Mouse (Mus musculus) lung, embryonic 16.5 days (tissue): Measurements from ENCODE around the gene Ctdspl. TPM values are rescaled to one million over a fixed set of nuclear protein-coding genes. Genes with fewer than 3 reads are reported as not detected.
A peak's percentile ranks its signal among the peaks of the same experiment; 100 is the strongest.

Source experiments
- ATAC-seq: fragments of 200-750 bp; cut with Nextera tagmentation; 2 replicates; pipeline ENCODE4 v1.8.0; 2017; ENCODE audit warnings: low read depth, mild to moderate bottlenecking, moderate library complexity
- H3K27ac ChIP-seq: fragments of 300-500 bp; sonication (generic); 2 replicates; pipeline ENCODE4 v1.5.1; 2014; ENCODE audit warnings: mild to moderate bottlenecking, control low read depth, low read length
- H3K27me3 ChIP-seq: fragments of 300-500 bp; sonication (generic); 2 replicates; pipeline ENCODE4 v1.6.1; 2014; ENCODE audit warnings: low read depth, low read length, mixed read lengths; ENCODE audit not compliant: control insufficient read depth, insufficient read depth
- H3K36me3 ChIP-seq: fragments of 300-500 bp; sonication (generic); 2 replicates; pipeline ENCODE4 v1.6.1; 2014; ENCODE audit warnings: low read length; ENCODE audit not compliant: control insufficient read depth, insufficient read depth
- H3K4me1 ChIP-seq: fragments of 300-500 bp; sonication (generic); replicated peaks from 2 replicates; pipeline ENCODE4 v1.6.1; 2014; ENCODE audit warnings: low read length, mixed read lengths; ENCODE audit not compliant: control insufficient read depth, insufficient read depth
- H3K4me2 ChIP-seq: fragments of 300-500 bp; sonication (generic); 2 replicates; pipeline ENCODE4 v1.6.1; 2014; ENCODE audit warnings: low read depth, low read length, control low read depth
- H3K4me3 ChIP-seq: fragments of 300-500 bp; sonication (generic); 2 replicates; pipeline ENCODE4 v1.5.1; 2014; ENCODE audit warnings: mild to moderate bottlenecking, low read length, control low read depth
- H3K9ac ChIP-seq: fragments of 300-500 bp; sonication (generic); 2 replicates; pipeline ENCODE4 v1.6.1; 2014; ENCODE audit warnings: low read length, control low read depth
- H3K9me3 ChIP-seq: fragments of 300-500 bp; sonication (generic); 2 replicates; pipeline ENCODE4 v1.6.1; 2016; ENCODE audit warnings: low read length; ENCODE audit not compliant: control insufficient read depth
- WGBS: fragments of 180-500 bp; shearing (Covaris S2); extraction: QIAGEN DNeasy Blood & Tissue Kit; methylation state at CpG from one replicate; pipeline ENCODE4 v1.1.7; 2014; 5-methylcytosine and 5-hydroxymethylcytosine counted together
- polyA plus RNA-seq: library from polyadenylated mRNA; unstranded; fragments of >200 nt; fragmentation: Nextera tagmentation; extraction: Ambion mirVana; gene quantifications from 2 replicates; pipeline ENCODE4 v1.2.1, GENCODE M21; 2015

Gene Ctdspl
- polyA plus RNA-seq, 1 experiment from 2014 or later, result 23.3 TPM

GRCm38 (mm10) chr9:119051158-119051557, 124.9 kb downstream of the Ctdspl start:
- H3K9ac ChIP-seq, result no peak overlapping the region
- H3K4me2 ChIP-seq, result no peak overlapping the region
- no peak overlapping the region for H3K4me3 ChIP-seq
- 69% methylated on average over 2 of the region's 2 CpGs for WGBS
- H3K27me3 ChIP-seq, result no peaks in the 10 kb centered on the region
- H3K4me1 ChIP-seq, result peaks cover 26% of the 10 kb centered on the region
- ATAC-seq, result no peak
- no peaks in the 10 kb centered on the region for H3K9me3 ChIP-seq
- H3K27ac ChIP-seq, result no peak overlapping the region
- no peaks in the 10 kb centered on the region for H3K36me3 ChIP-seq

GRCm38 (mm10) chr9:119052154-119052944, 126.1 kb downstream of the Ctdspl start, which contains the start of gene Vill:
Vill (plus strand) TSS chr9:119052778.
- Histone ChIP-seq H3K4me2 (peak within 1 kb of the TSS; percentile 67), H3K27ac (peak within 1 kb of the TSS; percentile 55), H3K9me3 (no peaks in the 10 kb centered on the region), H3K9ac (peak within 1 kb of the TSS; percentile 72), H3K27me3 (no peaks in the 10 kb centered on the region), H3K4me1 (peaks cover 23% of the 10 kb centered on the region), H3K4me3 (peak within 1 kb of the TSS; percentile 53), H3K36me3 (no peaks in the 10 kb centered on the region)
- peak; percentile 94 for ATAC-seq
- 9% methylated on average over 22 of the region's 22 CpGs for WGBS

- Histone ChIP-seq H3K4me2 (peak overlapping the region; percentile 67; the same call in 1 of the 2 replicates), H3K27ac (0 out of 2 replicates have a peak overlapping the region, but pooled peaks have one; percentile 16), H3K27me3 (no peaks in the 10 kb centered on the region), H3K9ac (no peak overlapping the region), H3K4me1 (peaks cover 19% of the 10 kb centered on the region), H3K9me3 (no peaks in the 10 kb centered on the region), H3K4me3 (no peak overlapping the region), H3K36me3 (no peaks in the 10 kb centered on the region)
- ATAC-seq, result peak; percentile 22; the same call in 1 of the 2 replicates
- 49% methylated on average over 9 of the region's 9 CpGs for WGBS
Observed at GRCm38 (mm10) chr9:119053964-119054576, 127.8 kb downstream of the Ctdspl start.

- H3K4me3 ChIP-seq, result no peak overlapping the region
- H3K9me3 ChIP-seq, result no peaks in the 10 kb centered on the region
- no peak overlapping the region for H3K27ac ChIP-seq
- H3K4me1 ChIP-seq, result peaks cover 19% of the 10 kb centered on the region
- 84% methylated on average over 4 of the region's 4 CpGs for WGBS
- ATAC-seq, result no peak
- no peak overlapping the region for H3K4me2 ChIP-seq
- no peak overlapping the region for H3K9ac ChIP-seq
- no peaks in the 10 kb centered on the region for H3K27me3 ChIP-seq
- no peaks in the 10 kb centered on the region for H3K36me3 ChIP-seq
Observed at GRCm38 (mm10) chr9:119055336-119055735, 129.1 kb downstream of the Ctdspl start.

GRCm38 (mm10) chr9:119058245-119058644, 132.0 kb downstream of the Ctdspl start:
- no peaks in the 10 kb centered on the region for H3K27me3 ChIP-seq
- no peak for ATAC-seq
- no peak overlapping the region for H3K9ac ChIP-seq
- H3K9me3 ChIP-seq, result no peaks in the 10 kb centered on the region
- H3K27ac ChIP-seq, result no peak overlapping the region
- H3K4me3 ChIP-seq, result no peak overlapping the region
- H3K4me1 ChIP-seq, result peaks cover 12% of the 10 kb centered on the region
- no peaks in the 10 kb centered on the region for H3K36me3 ChIP-seq
- WGBS, result 66% methylated on average over 7 of the region's 7 CpGs
- no peak overlapping the region for H3K4me2 ChIP-seq

- Histone ChIP-seq H3K9me3 (no peaks in the 10 kb centered on the region), H3K4me3 (no peak overlapping the region), H3K4me1 (peaks cover 6% of the 10 kb centered on the region; the same call in 1 of the 2 replicates), H3K27ac (no peak overlapping the region), H3K9ac (no peak overlapping the region), H3K27me3 (no peaks in the 10 kb centered on the region), H3K36me3 (no peaks in the 10 kb centered on the region), H3K4me2 (no peak overlapping the region)
- ATAC-seq, result no peak
- 84% methylated on average over 10 of the region's 10 CpGs for WGBS
Observed at GRCm38 (mm10) chr9:119060701-119061100, 134.4 kb downstream of the Ctdspl start.

- H3K36me3 ChIP-seq, result no peaks in the 10 kb centered on the region
- ATAC-seq, result 0 out of 2 replicates have a peak, but pooled peaks have one; percentile 13
- no peaks in the 10 kb centered on the region for H3K9me3 ChIP-seq
- no peak overlapping the region for H3K9ac ChIP-seq
- H3K4me2 ChIP-seq, result peak overlapping the region; percentile 18; the same call in 1 of the 2 replicates
- no peak overlapping the region for H3K4me3 ChIP-seq
- H3K4me1 ChIP-seq, result peaks cover 9% of the 10 kb centered on the region; the same call in 1 of the 2 replicates
- no peak overlapping the region for H3K27ac ChIP-seq
- no peaks in the 10 kb centered on the region for H3K27me3 ChIP-seq
- WGBS, result 29% methylated on average over 19 of the region's 19 CpGs
Observed at GRCm38 (mm10) chr9:119063036-119063644, 136.9 kb downstream of the Ctdspl start.

- H3K27me3 ChIP-seq, result no peaks in the 10 kb centered on the region
- H3K4me1 ChIP-seq, result peaks cover 10% of the 10 kb centered on the region
- WGBS, result 52% methylated on average over 4 of the region's 4 CpGs
- no peak overlapping the region for H3K9ac ChIP-seq
- no peaks in the 10 kb centered on the region for H3K9me3 ChIP-seq
- no peak overlapping the region for H3K27ac ChIP-seq
- no peak overlapping the region for H3K4me3 ChIP-seq
- no peak overlapping the region for H3K4me2 ChIP-seq
- no peaks in the 10 kb centered on the region for H3K36me3 ChIP-seq
- ATAC-seq, result no peak
Observed at GRCm38 (mm10) chr9:119064296-119064695, 138.0 kb downstream of the Ctdspl start.

GRCm38 (mm10) chr9:119067601-119068000, 141.3 kb downstream of the Ctdspl start:
- H3K9ac ChIP-seq, result no peak overlapping the region
- H3K4me1 ChIP-seq, result peaks cover 10% of the 10 kb centered on the region
- peak; percentile 53 for ATAC-seq
- no peak overlapping the region for H3K27ac ChIP-seq
- no peaks in the 10 kb centered on the region for H3K27me3 ChIP-seq
- WGBS, result 4% methylated on average over 6 of the region's 6 CpGs
- no peaks in the 10 kb centered on the region for H3K9me3 ChIP-seq
- H3K4me2 ChIP-seq, result no peak overlapping the region
- 0 out of 2 replicates have a peak, but pooled peaks cover 2% of the 10 kb centered on the region for H3K36me3 ChIP-seq
- H3K4me3 ChIP-seq, result no peak overlapping the region
